Comparison of ENCODE assay signal across 16 mouse cellular contexts in genomic region chr6:40051698-40052097, GRCm38 (mm10).
"Had no signal": no experiment of that assay in that cellular context is flagged by ENCODE, and none has a peak within 500 bp of the region (broad histone marks: within the 10 kb centered on the region; RNA-seq: fewer than 3 reads in every experiment).

No protein-coding gene starts in this region.

- H3K4me3 ChIP-seq: midbrain, embryonic 10.5 days; midbrain, embryonic 12.5 days; neural tube, embryonic 12.5 days had no signal

- DNase-seq: lung, adult 18-20 months; lung, embryonic 14.5 days; lung, postnatal 10 days; lung, postnatal 4 days; midbrain, embryonic 14.5 days; retina, postnatal 1 day; right cerebral cortex, postnatal 25 days; right cerebral cortex, postnatal 4 days; spleen, adult 18-20 months; thymus, adult 2 months; thymus, postnatal 25 days; thymus, postnatal 4 days had no signal

- H3K4me1 ChIP-seq: neural tube, embryonic 12.5 days had no signal

- H3K27me3 ChIP-seq: neural tube, embryonic 12.5 days had no signal

- H3K36me3 ChIP-seq: midbrain, embryonic 10.5 days; midbrain, embryonic 12.5 days; neural tube, embryonic 12.5 days had no signal

- H3K27ac ChIP-seq: liver, embryonic 14.5 days; midbrain, embryonic 10.5 days; midbrain, embryonic 12.5 days; neural tube, embryonic 12.5 days had no signal

- H3K9me3 ChIP-seq: midbrain, embryonic 10.5 days; midbrain, embryonic 12.5 days; neural tube, embryonic 12.5 days had no signal
